Mouse (Mus musculus) kidney, embryonic 14.5 days (tissue): Measurements from ENCODE around the gene Arhgap32. TPM values are rescaled to one million over a fixed set of nuclear protein-coding genes. Genes with fewer than 3 reads are reported as not detected.

Source experiments
- ATAC-seq: fragments of 200-750 bp; cut with Nextera tagmentation; 2 replicates; pipeline ENCODE4 v1.8.0; 2017; ENCODE audit warnings: moderate number of reproducible peaks, mild to moderate bottlenecking, moderate TSS enrichment, moderate library complexity; ENCODE audit not compliant: low FRiP score, low TSS enrichment
- H3K27ac ChIP-seq: fragments of 300-500 bp; sonication (generic); 2 replicates; pipeline ENCODE4 v1.5.1; 2014; ENCODE audit warnings: low read depth, mild to moderate bottlenecking, low read length, moderate library complexity, mixed read lengths
- H3K27me3 ChIP-seq: fragments of 300-500 bp; sonication (generic); 2 replicates; pipeline ENCODE4 v1.6.1; 2014; ENCODE audit warnings: mild to moderate bottlenecking, low read length; ENCODE audit not compliant: control insufficient read depth, insufficient read depth
- H3K36me3 ChIP-seq: fragments of 300-500 bp; sonication (generic); 2 replicates; pipeline ENCODE4 v1.6.1; 2014; ENCODE audit warnings: low read length, mixed read lengths; ENCODE audit not compliant: control insufficient read depth, insufficient read depth
- H3K4me1 ChIP-seq: fragments of 300-500 bp; sonication (generic); 2 replicates; pipeline ENCODE4 v1.6.1; 2014; ENCODE audit warnings: low read length, mixed read lengths; ENCODE audit not compliant: control insufficient read depth, insufficient read depth
- H3K4me2 ChIP-seq: fragments of 300-500 bp; sonication (generic); replicated peaks from 2 replicates; pipeline ENCODE4 v1.6.1; 2014; ENCODE audit warnings: low read depth, mild to moderate bottlenecking, low read length
- H3K4me3 ChIP-seq: fragments of 300-500 bp; sonication (generic); 2 replicates; pipeline ENCODE4 v1.5.1; 2014; ENCODE audit warnings: mild to moderate bottlenecking, low read length
- H3K9ac ChIP-seq: fragments of 300-500 bp; sonication (generic); 2 replicates; pipeline ENCODE4 v1.6.1; 2014; ENCODE audit warnings: low read depth, mild to moderate bottlenecking, low read length, moderate library complexity
- H3K9me3 ChIP-seq: fragments of 300-500 bp; sonication (generic); 2 replicates; pipeline ENCODE4 v1.6.1; 2016; ENCODE audit warnings: low read length; ENCODE audit not compliant: control insufficient read depth
- WGBS: fragments of 180-500 bp; shearing (Covaris S2); extraction: QIAGEN DNeasy Blood & Tissue Kit; methylation state at CpG from one replicate; pipeline ENCODE4 v1.1.7; 2014; 5-methylcytosine and 5-hydroxymethylcytosine counted together
- polyA plus RNA-seq: library from polyadenylated mRNA; unstranded; fragments of >200 nt; fragmentation: Nextera tagmentation; extraction: Ambion mirVana; gene quantifications from 2 replicates; pipeline ENCODE4 v1.2.1, GENCODE M21; 2014

Gene Arhgap32
- polyA plus RNA-seq, 1 experiment from 2014 or later = 10.6 TPM

GRCm38 (mm10) chr9:32098425-32099155 lies 17.3 kb upstream of the Arhgap32 start:
- 86% methylated on average over 9 of the region's 9 CpGs for WGBS
- ATAC-seq = no peak

DNA sequence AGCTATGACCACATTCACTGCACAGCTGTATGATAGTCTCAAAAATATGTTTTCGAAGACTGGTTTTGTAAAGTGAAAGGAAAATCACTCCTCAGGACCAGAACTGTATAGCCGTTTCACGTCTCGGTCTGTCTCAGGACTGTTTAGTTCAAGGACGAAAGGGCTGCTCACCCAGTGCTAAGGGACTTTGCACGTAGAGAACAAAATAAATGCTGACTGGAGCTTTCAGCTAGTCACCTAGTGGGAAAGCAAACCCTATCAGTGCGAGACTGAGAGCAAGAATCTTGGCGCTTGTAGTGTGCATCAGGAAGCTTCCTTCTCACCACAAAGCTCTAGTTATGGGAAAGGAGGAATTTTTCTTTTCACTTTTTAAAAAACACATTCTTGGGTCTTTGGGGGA lies 15.4 kb upstream of the Arhgap32 start:
- Histone ChIP-seq H3K27me3 (no peaks in the 10 kb centered on the region), H3K4me3 (no peak overlapping the region), H3K27ac (no peak overlapping the region), H3K4me1 (peaks cover 8% of the 10 kb centered on the region; the same call in 1 of the 2 replicates), H3K36me3 (no peaks in the 10 kb centered on the region), H3K9me3 (no peaks in the 10 kb centered on the region), H3K9ac (no peak overlapping the region), H3K4me2 (no peak overlapping the region)
- WGBS = 86% methylated on average over 8 of the region's 8 CpGs
- no peak for ATAC-seq

More at GRCm38 (mm10) chr9:32098425-32099155, 17.3 kb upstream of the Arhgap32 start:
- Histone ChIP-seq H3K27me3 (no peaks in the 10 kb centered on the region), H3K4me1 (peaks cover 12% of the 10 kb centered on the region; the same call in 1 of the 2 replicates), H3K4me2 (no peak overlapping the region), H3K9ac (no peak overlapping the region), H3K27ac (no peak overlapping the region), H3K36me3 (no peaks in the 10 kb centered on the region), H3K9me3 (no peaks in the 10 kb centered on the region), H3K4me3 (no peak overlapping the region)

- H3K27ac ChIP-seq = no peak overlapping the region
- H3K27me3 ChIP-seq = no peaks in the 10 kb centered on the region
- H3K9me3 ChIP-seq = no peaks in the 10 kb centered on the region
- H3K4me3 ChIP-seq = no peak overlapping the region
- 91% methylated on average over 2 of the region's 2 CpGs for WGBS
- no peaks in the 10 kb centered on the region for H3K36me3 ChIP-seq
- H3K4me2 ChIP-seq = no peak overlapping the region
- no peak overlapping the region for H3K9ac ChIP-seq
- peaks cover 2% of the 10 kb centered on the region; the same call in 1 of the 2 replicates for H3K4me1 ChIP-seq
- ATAC-seq = no peak
Measured at GRCm38 (mm10) chr9:32101488-32101887, 14.4 kb upstream of the Arhgap32 start.

GRCm38 (mm10) chr9:32104670-32105069 lies 11.3 kb upstream of the Arhgap32 start:
- H3K4me2 ChIP-seq = no peak overlapping the region
- no peak overlapping the region for H3K4me3 ChIP-seq
- H3K9me3 ChIP-seq = no peaks in the 10 kb centered on the region
- no peak overlapping the region for H3K9ac ChIP-seq
- H3K27me3 ChIP-seq = no peaks in the 10 kb centered on the region
- no peaks in the 10 kb centered on the region for H3K36me3 ChIP-seq
- ATAC-seq = no peak
- 69% methylated on average over 8 of the region's 8 CpGs for WGBS
- H3K4me1 ChIP-seq = no peaks in the 10 kb centered on the region
- no peak overlapping the region for H3K27ac ChIP-seq

DNA sequence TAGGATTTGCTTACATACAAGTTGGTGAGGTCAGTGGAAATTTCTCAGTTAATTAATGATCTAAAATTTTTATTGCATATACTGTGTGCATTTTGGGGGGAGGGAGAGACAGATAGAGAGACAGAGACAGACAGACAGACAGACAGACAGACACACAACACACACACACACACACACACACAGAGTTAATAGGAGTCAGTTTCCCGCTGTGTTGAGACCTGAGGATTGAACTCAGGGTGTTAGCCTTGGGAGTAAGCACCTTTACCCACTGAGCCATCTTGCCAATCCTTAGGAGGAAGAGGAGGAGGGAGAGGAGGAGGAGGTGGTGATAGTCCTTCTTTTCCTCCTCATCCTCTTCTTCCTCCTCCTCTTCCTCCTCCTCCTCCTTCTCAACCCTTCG lies 5.6 kb upstream of the Arhgap32 start:
- WGBS = 97% methylated on average over 2 of the region's 2 CpGs

GRCm38 (mm10) chr9:32116272-32116671 lies 336 bp downstream of the Arhgap32 start:
- 0 out of 2 replicates have a peak, but pooled peaks cover 3% of the 10 kb centered on the region for H3K9me3 ChIP-seq
- peaks cover 5% of the 10 kb centered on the region for H3K4me1 ChIP-seq
- WGBS = 65% methylated on average over 5 of the region's 5 CpGs
- H3K36me3 ChIP-seq = no peaks in the 10 kb centered on the region
- no peaks in the 10 kb centered on the region for H3K27me3 ChIP-seq
- no peak overlapping the region for H3K4me2 ChIP-seq
- no peak overlapping the region for H3K4me3 ChIP-seq
- H3K27ac ChIP-seq = no peak overlapping the region
- ATAC-seq = no peak
- H3K9ac ChIP-seq = no peak overlapping the region

More for the DNA sequence above, 5.6 kb upstream of the Arhgap32 start:
- Histone ChIP-seq H3K9ac (no peak overlapping the region), H3K27ac (no peak overlapping the region), H3K9me3 (no peaks in the 10 kb centered on the region), H3K4me3 (no peak overlapping the region), H3K4me1 (no peaks in the 10 kb centered on the region), H3K4me2 (no peak overlapping the region), H3K27me3 (no peaks in the 10 kb centered on the region), H3K36me3 (no peaks in the 10 kb centered on the region)
- no peak for ATAC-seq

- H3K27me3 ChIP-seq = no peaks in the 10 kb centered on the region
- no peak overlapping the region for H3K4me2 ChIP-seq
- 0 out of 2 replicates have a peak, but pooled peaks cover 3% of the 10 kb centered on the region for H3K9me3 ChIP-seq
- H3K4me1 ChIP-seq = peaks cover 5% of the 10 kb centered on the region
- WGBS = 45% methylated on average over 4 of the region's 4 CpGs
- no peak for ATAC-seq
- no peaks in the 10 kb centered on the region for H3K36me3 ChIP-seq
- H3K4me3 ChIP-seq = no peak overlapping the region
- no peak overlapping the region for H3K9ac ChIP-seq
- no peak overlapping the region for H3K27ac ChIP-seq
Measured at GRCm38 (mm10) chr9:32117876-32118275, 1.9 kb downstream of the Arhgap32 start.

GRCm38 (mm10) chr9:32118433-32118832 lies 2.5 kb downstream of the Arhgap32 start:
- no peak overlapping the region for H3K4me3 ChIP-seq

DNA sequence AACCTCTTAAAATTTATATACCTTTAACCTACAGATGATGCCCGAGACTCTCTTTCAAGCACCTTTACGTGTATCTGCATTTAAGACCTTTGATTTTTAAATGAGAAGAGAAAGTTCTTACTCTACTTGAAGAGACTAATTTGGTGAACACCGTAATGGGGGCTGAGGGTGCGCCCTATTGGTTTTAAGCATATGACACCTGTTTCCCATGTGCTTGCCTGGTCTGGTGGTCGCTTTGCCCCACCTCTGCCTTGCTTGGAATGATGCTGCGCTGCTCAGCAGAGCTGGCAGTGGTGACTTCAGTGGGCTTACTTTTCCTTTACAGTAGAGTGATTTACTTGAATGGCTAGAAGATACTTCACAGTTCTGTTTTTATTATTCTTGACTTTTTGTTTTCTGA lies 3.6 kb downstream of the Arhgap32 start:
- H3K9ac ChIP-seq = no peak overlapping the region
- no peaks in the 10 kb centered on the region for H3K36me3 ChIP-seq
- 0 out of 2 replicates have a peak, but pooled peaks cover 3% of the 10 kb centered on the region for H3K9me3 ChIP-seq
- no peak for ATAC-seq
- H3K4me1 ChIP-seq = peaks cover 5% of the 10 kb centered on the region
- H3K4me2 ChIP-seq = no peak overlapping the region
- no peaks in the 10 kb centered on the region for H3K27me3 ChIP-seq
- 93% methylated on average over 6 of the region's 6 CpGs for WGBS
- H3K4me3 ChIP-seq = no peak overlapping the region
- H3K27ac ChIP-seq = no peak overlapping the region

More at GRCm38 (mm10) chr9:32118433-32118832, 2.5 kb downstream of the Arhgap32 start:
- no peaks in the 10 kb centered on the region for H3K27me3 ChIP-seq
- H3K27ac ChIP-seq = no peak overlapping the region
- no peaks in the 10 kb centered on the region for H3K36me3 ChIP-seq
- H3K4me2 ChIP-seq = no peak overlapping the region
- peaks cover 5% of the 10 kb centered on the region for H3K4me1 ChIP-seq
- no peak overlapping the region for H3K9ac ChIP-seq
- H3K9me3 ChIP-seq = 0 out of 2 replicates have a peak, but pooled peaks cover 3% of the 10 kb centered on the region
- ATAC-seq = no peak
